Mouse (Mus musculus): ENCODE measurements around the gene Rprd1b. TPM values are rescaled to one million over a fixed set of nuclear protein-coding genes. Genes with fewer than 3 reads are reported as not detected.

Gene Rprd1b
- polyA plus RNA-seq, 1 experiment from 2014 or later: 26.7 TPM

DNA sequence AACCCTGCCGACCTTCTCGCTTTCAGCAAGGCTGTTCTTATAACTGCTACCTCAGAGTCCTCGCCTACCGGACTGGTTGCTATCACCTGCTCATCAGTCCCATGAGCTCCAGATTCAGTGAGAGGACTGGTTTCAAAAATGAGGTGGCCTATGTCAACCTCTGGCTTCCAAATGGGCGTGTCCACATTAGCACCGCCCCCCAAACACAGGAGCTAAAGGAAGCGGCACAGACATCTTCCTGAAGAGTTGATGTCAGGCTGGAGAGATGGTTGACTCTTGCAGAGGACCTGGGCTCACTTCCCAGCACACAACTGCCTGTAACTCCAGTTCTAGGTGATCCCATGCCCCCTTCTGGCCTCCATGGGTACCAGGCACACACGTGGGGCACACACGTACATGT is 148.5 kb downstream of the Rprd1b start:
- 88% methylated on average over 9 of the region's 9 CpGs for WGBS
- peaks cover 43% of the 10 kb centered on the region for H3K4me1 ChIP-seq
- H3K4me3 ChIP-seq: no peak overlapping the region

DNA sequence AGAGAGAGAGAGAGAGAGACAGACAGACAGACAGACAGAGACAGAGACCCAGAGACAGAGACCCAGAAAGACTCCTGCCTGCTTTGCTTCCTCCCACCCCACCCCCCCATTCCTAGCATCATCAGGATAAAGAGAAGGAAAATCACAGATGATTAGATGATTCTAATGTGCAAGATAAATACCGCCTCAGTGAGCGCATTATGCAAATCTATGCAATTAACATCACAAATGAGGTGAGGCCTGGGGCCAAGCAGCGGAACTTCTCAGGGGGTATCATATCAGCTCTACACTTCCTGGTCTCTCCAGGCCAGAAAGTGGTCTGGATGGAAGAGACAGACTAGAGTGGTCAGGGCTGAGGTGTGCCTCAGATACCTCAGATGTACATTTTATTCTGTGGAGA is 149.3 kb downstream of the Rprd1b start:
- Histone ChIP-seq H3K9ac (no peak overlapping the region), H3K4me1 (peaks cover 43% of the 10 kb centered on the region), H3K4me3 (no peak overlapping the region), H3K27me3 (replicated peaks) (no peaks in the 10 kb centered on the region), H3K27ac (replicated peaks) (no peak overlapping the region), H3K4me2 (no peak overlapping the region), H3K9me3 (no peaks in the 10 kb centered on the region), H3K36me3 (no peaks in the 10 kb centered on the region)
- WGBS: 71% methylated on average over 3 of the region's 3 CpGs
- ATAC-seq (ENCODE audit: extremely low read depth, insufficient number of reproducible peaks, low FRiP score, low TSS enrichment): no peak

More for the DNA sequence above, 148.5 kb downstream of the Rprd1b start:
- no peak overlapping the region for H3K27ac ChIP-seq (replicated peaks)
- H3K9ac ChIP-seq: no peak overlapping the region
- no peaks in the 10 kb centered on the region for H3K27me3 ChIP-seq (replicated peaks)
- ATAC-seq (ENCODE audit: extremely low read depth, insufficient number of reproducible peaks, low FRiP score, low TSS enrichment): no peak
- H3K9me3 ChIP-seq: 0 out of 2 replicates have a peak, but pooled peaks cover 4% of the 10 kb centered on the region
- no peak overlapping the region for H3K4me2 ChIP-seq
- no peaks in the 10 kb centered on the region for H3K36me3 ChIP-seq

DNA sequence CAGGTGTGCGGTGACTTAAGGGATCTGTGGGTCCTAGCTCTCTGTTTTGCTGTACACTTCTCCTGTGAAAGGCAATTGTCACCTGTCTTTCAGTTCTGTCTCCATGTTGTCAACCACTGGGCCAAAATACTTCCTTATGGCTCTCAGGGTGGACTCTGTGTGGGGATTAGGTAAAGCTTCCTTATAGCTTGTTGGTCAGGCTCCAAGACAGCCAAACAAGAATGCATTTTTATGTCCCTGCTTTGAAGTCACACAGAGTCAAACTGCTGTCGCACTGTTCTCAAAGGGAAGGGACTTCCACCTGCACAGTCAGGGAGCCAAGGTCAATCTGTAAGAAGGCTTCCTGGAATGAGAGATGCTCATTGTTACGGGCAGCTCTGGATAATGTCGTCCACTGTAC is 149.8 kb downstream of the Rprd1b start:
- Histone ChIP-seq H3K27ac (replicated peaks) (no peak overlapping the region), H3K4me2 (no peak overlapping the region), H3K9ac (no peak overlapping the region), H3K36me3 (no peaks in the 10 kb centered on the region), H3K9me3 (no peaks in the 10 kb centered on the region), H3K4me3 (no peak overlapping the region), H3K4me1 (peaks cover 43% of the 10 kb centered on the region), H3K27me3 (replicated peaks) (no peaks in the 10 kb centered on the region)
- ATAC-seq (ENCODE audit: extremely low read depth, insufficient number of reproducible peaks, low FRiP score, low TSS enrichment): no peak
- 82% methylated on average over 4 of the region's 4 CpGs for WGBS

DNA sequence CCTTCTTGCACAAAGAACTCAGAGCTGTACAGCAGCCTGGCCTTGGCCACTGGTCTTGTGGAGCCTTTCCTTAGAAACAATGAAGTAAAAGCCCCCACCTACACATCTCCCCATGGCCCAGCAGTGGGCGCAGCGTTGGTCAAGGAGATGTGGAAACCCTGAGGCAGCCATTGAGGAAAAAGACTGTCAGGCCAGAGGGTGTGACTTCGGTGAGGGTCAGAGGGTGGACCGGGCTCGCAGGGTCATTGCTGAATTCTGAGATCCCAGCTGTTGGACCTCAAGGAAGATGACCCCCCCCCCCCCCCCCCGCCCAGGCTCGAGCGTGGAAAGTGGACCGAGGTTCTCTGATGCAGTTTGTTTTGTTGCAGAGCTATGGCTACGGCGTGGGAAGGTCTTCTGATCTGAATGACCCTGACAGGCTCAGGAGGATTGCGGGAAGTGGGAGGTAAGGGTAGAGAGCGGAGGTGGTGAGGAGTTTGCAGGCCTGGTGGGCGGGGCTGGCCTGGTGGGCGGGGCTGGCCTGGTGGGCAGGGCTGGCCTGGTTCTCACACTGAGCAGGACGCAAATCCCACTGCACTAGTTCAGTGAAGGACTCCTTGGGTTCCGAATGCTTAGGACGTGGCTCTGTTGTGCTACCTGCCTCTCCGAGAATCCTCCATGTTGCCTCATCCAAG is 150.5 kb downstream of the Rprd1b start:
- Histone ChIP-seq H3K27ac (replicated peaks) (peak overlapping the region; percentile 74), H3K4me3 (peak overlapping the region; percentile 45), H3K4me1 (peaks cover 43% of the 10 kb centered on the region), H3K9me3 (no peaks in the 10 kb centered on the region), H3K27me3 (replicated peaks) (no peaks in the 10 kb centered on the region), H3K9ac (peak overlapping the region; percentile 76), H3K36me3 (no peaks in the 10 kb centered on the region), H3K4me2 (peak overlapping the region; percentile 72)
- peak; percentile 72; the same call in 1 of the 2 replicates for ATAC-seq (ENCODE audit: extremely low read depth, insufficient number of reproducible peaks, low FRiP score, low TSS enrichment)
- 11% methylated on average over 18 of the region's 19 CpGs for WGBS

DNA sequence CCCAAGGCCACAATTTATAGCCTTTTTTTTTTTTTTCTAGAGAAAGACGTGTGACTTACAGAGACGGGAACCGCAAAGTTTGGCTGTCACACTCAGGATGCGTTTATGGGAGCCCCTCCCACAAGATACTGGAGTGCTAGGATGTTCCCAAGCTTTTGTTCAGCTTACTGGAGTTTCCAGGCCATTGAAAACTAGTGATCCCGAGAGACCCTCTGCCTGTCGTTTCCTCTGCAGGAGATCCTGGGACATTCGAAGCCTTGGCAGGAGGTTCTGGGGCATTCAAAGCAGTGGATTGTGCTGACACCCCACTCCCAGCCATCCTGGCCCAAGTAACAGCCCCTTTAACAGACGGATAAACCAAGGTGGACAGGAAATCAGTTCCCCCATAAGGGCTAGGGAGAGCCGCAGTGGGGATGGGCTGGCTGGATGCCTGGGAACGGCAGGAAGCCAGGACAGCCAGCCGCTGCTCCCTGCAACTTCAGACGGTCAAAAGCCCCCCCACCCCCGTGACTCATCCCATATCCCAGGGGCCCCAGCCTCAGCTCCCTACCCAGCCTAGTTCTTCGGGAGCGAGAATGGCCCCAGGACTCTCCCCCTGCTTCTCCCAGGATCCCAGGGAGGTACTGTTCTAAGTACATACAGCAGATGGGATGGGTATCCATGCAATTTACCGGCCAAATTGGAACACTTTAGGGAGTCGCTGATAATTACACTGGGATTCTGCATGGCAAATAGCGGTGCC is 151.2 kb downstream of the Rprd1b start:
- H3K27ac ChIP-seq (replicated peaks): peak overlapping the region; percentile 74
- H3K4me2 ChIP-seq: peak overlapping the region; percentile 72
- peaks cover 41% of the 10 kb centered on the region for H3K4me1 ChIP-seq
- WGBS: 17% methylated on average over 18 of the region's 18 CpGs
- peak overlapping the region; percentile 76 for H3K9ac ChIP-seq
- no peaks in the 10 kb centered on the region for H3K36me3 ChIP-seq
- H3K9me3 ChIP-seq: no peaks in the 10 kb centered on the region
- H3K4me3 ChIP-seq: peak overlapping the region; percentile 45
- ATAC-seq (ENCODE audit: extremely low read depth, insufficient number of reproducible peaks, low FRiP score, low TSS enrichment): no peak
- no peaks in the 10 kb centered on the region for H3K27me3 ChIP-seq (replicated peaks)

DNA sequence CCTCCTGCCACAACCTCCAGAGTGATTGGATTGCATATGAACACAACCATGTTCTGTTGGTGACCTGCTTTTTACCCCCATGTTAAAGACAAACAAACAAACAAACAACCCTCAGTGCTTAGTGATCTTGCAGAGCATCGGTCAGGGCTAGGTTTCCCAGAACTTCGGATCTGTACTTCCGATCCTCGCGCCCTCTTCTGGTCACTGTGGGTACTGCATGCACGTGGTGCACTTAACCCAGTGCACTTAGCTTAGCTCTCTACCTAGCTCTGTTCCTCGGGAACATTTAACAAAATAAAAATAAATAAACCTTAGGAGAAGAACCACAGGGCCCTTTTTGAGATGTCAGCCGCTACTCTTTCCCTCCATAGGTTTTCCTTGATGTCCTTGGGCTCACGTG is 152.5 kb downstream of the Rprd1b start:
- no peak overlapping the region for H3K27ac ChIP-seq (replicated peaks)
- no peak for ATAC-seq (ENCODE audit: extremely low read depth, insufficient number of reproducible peaks, low FRiP score, low TSS enrichment)
- H3K27me3 ChIP-seq (replicated peaks): no peaks in the 10 kb centered on the region
- H3K4me2 ChIP-seq: no peak overlapping the region
- H3K9ac ChIP-seq: no peak overlapping the region
- H3K9me3 ChIP-seq: no peaks in the 10 kb centered on the region
- H3K4me3 ChIP-seq: no peak overlapping the region
- H3K36me3 ChIP-seq: no peaks in the 10 kb centered on the region
- H3K4me1 ChIP-seq: peaks cover 28% of the 10 kb centered on the region
- WGBS: 40% methylated on average over 9 of the region's 9 CpGs

Other genes starting within 250 kb of the Rprd1b start
- gene Vstm2l, start 113.8 kb upstream of the Rprd1b start, polyA plus RNA-seq (2015; fragmentation: Nextera tagmentation; extraction: Ambion mirVana): 0.10 TPM in 1 of 2 replicates, not detected in the other
- gene Tti1, start 64 bp upstream of the Rprd1b start, polyA plus RNA-seq (2015; fragmentation: Nextera tagmentation; extraction: Ambion mirVana): 22.1 and 24.5 TPM in 2 replicates
- 218 and 237 TPM in 2 replicates for gene Tgm2, start 117.9 kb downstream of the Rprd1b start, polyA plus RNA-seq (2015; fragmentation: Nextera tagmentation; extraction: Ambion mirVana)
- 2.2 and 2.7 TPM in 2 replicates for gene D630003M21Rik, start 200.7 kb downstream of the Rprd1b start, polyA plus RNA-seq (2015; fragmentation: Nextera tagmentation; extraction: Ambion mirVana)
- not detected in 2 replicates for gene Bpi, start 229.6 kb downstream of the Rprd1b start, polyA plus RNA-seq (2015; fragmentation: Nextera tagmentation; extraction: Ambion mirVana)